Mouse (Mus musculus): ENCODE measurements around the gene Raf1.

- TF ChIP-seq POLR2A (IDR thresholded peaks at IDR 0.05; ENCODE audit: insufficient read depth, low read depth, low read length) (no peak), CTCF (IDR thresholded peaks at IDR 0.05; ENCODE audit: insufficient read depth, low read depth, low read length) (no peak)
Observed at GRCm38 (mm10) chr6:115653939-115654338, 22.5 kb downstream of the Raf1 start.
